Mouse (Mus musculus): ENCODE data around the gene Tctn3. TPM values are rescaled to one million over a fixed set of nuclear protein-coding genes. Genes with fewer than 3 reads are reported as not detected.

Tctn3 gene
- polyA plus RNA-seq (2015; fragmentation: Nextera tagmentation; extraction: Ambion mirVana), result 8.9 and 11.1 TPM in 2 replicates

GRCm38 (mm10) chr19:40611830-40612506 is at the start of gene Tctn3, which contains the start of gene Entpd1:
TSS of gene Tctn3 (minus strand) at chr19:40612233.
TSS of gene Entpd1 (plus strand) at chr19:40612366.
- Histone ChIP-seq H3K36me3 (ENCODE audit: control insufficient read depth, insufficient read depth) (peaks cover 9% of the 10 kb centered on the region), H3K9ac (ENCODE audit: low read length) (peak within 1 kb of the TSS; percentile 75), H3K4me3 (ENCODE audit: low read length) (peak within 1 kb of the TSS; percentile 68), H3K27me3 (ENCODE audit: control insufficient read depth, insufficient read depth, low read length) (0 out of 2 replicates have a peak, but pooled peaks cover 2% of the 10 kb centered on the region), H3K4me1 (ENCODE audit: control insufficient read depth, insufficient read depth, low read length) (peaks cover 8% of the 10 kb centered on the region), H3K9me3 (replicated peaks; ENCODE audit: control insufficient read depth, low read length) (no peaks in the 10 kb centered on the region), H3K4me2 (ENCODE audit: low read depth, low read length) (peak within 1 kb of the TSS; percentile 80), H3K27ac (ENCODE audit: low read length) (0 out of 2 replicates have a peak within 1 kb of the TSS, but pooled peaks have one; percentile 9)
- ATAC-seq (replicated peaks; ENCODE audit: extremely low read depth, insufficient read depth, low FRiP score), result peak; percentile 100
- WGBS, result under 1% methylated on average over 45 of the region's 45 CpGs

- H3K9ac ChIP-seq (ENCODE audit: low read length), result peak overlapping the region; percentile 71; the same call in 1 of the 2 replicates
- H3K4me1 ChIP-seq (ENCODE audit: control insufficient read depth, insufficient read depth, low read length), result peaks cover 22% of the 10 kb centered on the region
- H3K9me3 ChIP-seq (replicated peaks; ENCODE audit: control insufficient read depth, low read length), result no peaks in the 10 kb centered on the region
- WGBS, result 81% methylated on average over 2 of the region's 2 CpGs
- H3K4me2 ChIP-seq (ENCODE audit: low read depth, low read length), result peak overlapping the region; percentile 88
- ATAC-seq (replicated peaks; ENCODE audit: extremely low read depth, insufficient read depth, low FRiP score), result no peak
- peak overlapping the region; percentile 58 for H3K4me3 ChIP-seq (ENCODE audit: low read length)
- H3K27me3 ChIP-seq (ENCODE audit: control insufficient read depth, insufficient read depth, low read length), result no peaks in the 10 kb centered on the region
- H3K27ac ChIP-seq (ENCODE audit: low read length), result peak overlapping the region; percentile 42; the same call in 1 of the 2 replicates
- no peaks in the 10 kb centered on the region for H3K36me3 ChIP-seq (ENCODE audit: control insufficient read depth, insufficient read depth)
Measured at GRCm38 (mm10) chr19:40661108-40661507, 49.1 kb upstream of the Tctn3 start.

GRCm38 (mm10) chr19:40660510-40660909 is 48.5 kb upstream of the Tctn3 start:
- 14% methylated on average over 9 of the region's 9 CpGs for WGBS
- ATAC-seq (replicated peaks; ENCODE audit: extremely low read depth, insufficient read depth, low FRiP score), result no peak
- no peaks in the 10 kb centered on the region for H3K36me3 ChIP-seq (ENCODE audit: control insufficient read depth, insufficient read depth)

GRCm38 (mm10) chr19:40659651-40660478 is 47.8 kb upstream of the Tctn3 start:
- 2% methylated on average over 16 of the region's 16 CpGs for WGBS
- Histone ChIP-seq H3K4me1 (ENCODE audit: control insufficient read depth, insufficient read depth, low read length) (peaks cover 22% of the 10 kb centered on the region), H3K4me3 (ENCODE audit: low read length) (peak overlapping the region; percentile 58), H3K27ac (ENCODE audit: low read length) (peak overlapping the region; percentile 78), H3K4me2 (ENCODE audit: low read depth, low read length) (peak overlapping the region; percentile 88), H3K9me3 (replicated peaks; ENCODE audit: control insufficient read depth, low read length) (no peaks in the 10 kb centered on the region), H3K9ac (ENCODE audit: low read length) (peak overlapping the region; percentile 71), H3K27me3 (ENCODE audit: control insufficient read depth, insufficient read depth, low read length) (no peaks in the 10 kb centered on the region), H3K36me3 (ENCODE audit: control insufficient read depth, insufficient read depth) (no peaks in the 10 kb centered on the region)
- 0 out of 2 replicates have a peak, but pooled peaks have one; percentile 18 for ATAC-seq (replicated peaks; ENCODE audit: extremely low read depth, insufficient read depth, low FRiP score)

More at GRCm38 (mm10) chr19:40660510-40660909, 48.5 kb upstream of the Tctn3 start:
- Histone ChIP-seq H3K27ac (ENCODE audit: low read length) (peak overlapping the region; percentile 78), H3K9ac (ENCODE audit: low read length) (peak overlapping the region; percentile 71), H3K4me2 (ENCODE audit: low read depth, low read length) (peak overlapping the region; percentile 88), H3K4me1 (ENCODE audit: control insufficient read depth, insufficient read depth, low read length) (peaks cover 22% of the 10 kb centered on the region), H3K4me3 (ENCODE audit: low read length) (peak overlapping the region; percentile 58), H3K27me3 (ENCODE audit: control insufficient read depth, insufficient read depth, low read length) (no peaks in the 10 kb centered on the region), H3K9me3 (replicated peaks; ENCODE audit: control insufficient read depth, low read length) (no peaks in the 10 kb centered on the region)

GRCm38 (mm10) chr19:40658935-40659334 is 46.9 kb upstream of the Tctn3 start:
- Histone ChIP-seq H3K9ac (ENCODE audit: low read length) (no peak overlapping the region), H3K4me3 (ENCODE audit: low read length) (no peak overlapping the region), H3K27me3 (ENCODE audit: control insufficient read depth, insufficient read depth, low read length) (no peaks in the 10 kb centered on the region), H3K4me1 (ENCODE audit: control insufficient read depth, insufficient read depth, low read length) (peaks cover 22% of the 10 kb centered on the region), H3K4me2 (ENCODE audit: low read depth, low read length) (peak overlapping the region; percentile 88), H3K27ac (ENCODE audit: low read length) (no peak overlapping the region), H3K36me3 (ENCODE audit: control insufficient read depth, insufficient read depth) (no peaks in the 10 kb centered on the region), H3K9me3 (replicated peaks; ENCODE audit: control insufficient read depth, low read length) (no peaks in the 10 kb centered on the region)
- 41% methylated on average over 5 of the region's 5 CpGs for WGBS
- ATAC-seq (replicated peaks; ENCODE audit: extremely low read depth, insufficient read depth, low FRiP score), result no peak

- ATAC-seq (replicated peaks; ENCODE audit: extremely low read depth, insufficient read depth, low FRiP score), result no peak
- no peaks in the 10 kb centered on the region for H3K27me3 ChIP-seq (ENCODE audit: control insufficient read depth, insufficient read depth, low read length)
- H3K9me3 ChIP-seq (replicated peaks; ENCODE audit: control insufficient read depth, low read length), result no peaks in the 10 kb centered on the region
- H3K27ac ChIP-seq (ENCODE audit: low read length), result no peak overlapping the region
- H3K9ac ChIP-seq (ENCODE audit: low read length), result no peak overlapping the region
- H3K4me1 ChIP-seq (ENCODE audit: control insufficient read depth, insufficient read depth, low read length), result peaks cover 20% of the 10 kb centered on the region
- no peak overlapping the region for H3K4me2 ChIP-seq (ENCODE audit: low read depth, low read length)
- 64% methylated on average over 6 of the region's 6 CpGs for WGBS
- no peaks in the 10 kb centered on the region for H3K36me3 ChIP-seq (ENCODE audit: control insufficient read depth, insufficient read depth)
- no peak overlapping the region for H3K4me3 ChIP-seq (ENCODE audit: low read length)
Measured at GRCm38 (mm10) chr19:40658281-40658680, 46.2 kb upstream of the Tctn3 start.

- 85% methylated on average over 5 of the region's 5 CpGs for WGBS
- no peaks in the 10 kb centered on the region for H3K27me3 ChIP-seq (ENCODE audit: control insufficient read depth, insufficient read depth, low read length)
- H3K36me3 ChIP-seq (ENCODE audit: control insufficient read depth, insufficient read depth), result no peaks in the 10 kb centered on the region
- no peak overlapping the region for H3K4me2 ChIP-seq (ENCODE audit: low read depth, low read length)
- H3K27ac ChIP-seq (ENCODE audit: low read length), result no peak overlapping the region
- peaks cover 15% of the 10 kb centered on the region for H3K4me1 ChIP-seq (ENCODE audit: control insufficient read depth, insufficient read depth, low read length)
- H3K9me3 ChIP-seq (replicated peaks; ENCODE audit: control insufficient read depth, low read length), result no peaks in the 10 kb centered on the region
- ATAC-seq (replicated peaks; ENCODE audit: extremely low read depth, insufficient read depth, low FRiP score), result no peak
- no peak overlapping the region for H3K4me3 ChIP-seq (ENCODE audit: low read length)
- no peak overlapping the region for H3K9ac ChIP-seq (ENCODE audit: low read length)
Measured at GRCm38 (mm10) chr19:40656207-40656606, 44.2 kb upstream of the Tctn3 start.

GRCm38 (mm10) chr19:40650090-40650489 is 38.1 kb upstream of the Tctn3 start:
- Histone ChIP-seq H3K36me3 (ENCODE audit: control insufficient read depth, insufficient read depth) (no peaks in the 10 kb centered on the region), H3K27ac (ENCODE audit: low read length) (peak overlapping the region; percentile 30; the same call in 1 of the 2 replicates), H3K9ac (ENCODE audit: low read length) (no peak overlapping the region), H3K9me3 (replicated peaks; ENCODE audit: control insufficient read depth, low read length) (no peaks in the 10 kb centered on the region), H3K4me1 (ENCODE audit: control insufficient read depth, insufficient read depth, low read length) (peaks cover 9% of the 10 kb centered on the region), H3K4me2 (ENCODE audit: low read depth, low read length) (no peak overlapping the region), H3K4me3 (ENCODE audit: low read length) (no peak overlapping the region), H3K27me3 (ENCODE audit: control insufficient read depth, insufficient read depth, low read length) (no peaks in the 10 kb centered on the region)
- 28% methylated on average over 5 of the region's 5 CpGs for WGBS
- ATAC-seq (replicated peaks; ENCODE audit: extremely low read depth, insufficient read depth, low FRiP score), result no peak

Data from heart, embryonic 16.5 days (tissue).